Mouse (Mus musculus) liver, embryonic 14.5 days (tissue): ENCODE results near the gene Gm33543.

ENCODE experiments used
- CTCF ChIP-seq: IDR thresholded peaks from 2 replicates; pipeline ENCODE4 v1.5.1; 2016; ENCODE audit warnings: antibody characterized with exemption, low read depth, control low read depth
- EP300 ChIP-seq: IDR thresholded peaks from 2 replicates; pipeline ENCODE4 v1.6.1; 2016; ENCODE audit warnings: antibody characterized with exemption, low read depth

DNA sequence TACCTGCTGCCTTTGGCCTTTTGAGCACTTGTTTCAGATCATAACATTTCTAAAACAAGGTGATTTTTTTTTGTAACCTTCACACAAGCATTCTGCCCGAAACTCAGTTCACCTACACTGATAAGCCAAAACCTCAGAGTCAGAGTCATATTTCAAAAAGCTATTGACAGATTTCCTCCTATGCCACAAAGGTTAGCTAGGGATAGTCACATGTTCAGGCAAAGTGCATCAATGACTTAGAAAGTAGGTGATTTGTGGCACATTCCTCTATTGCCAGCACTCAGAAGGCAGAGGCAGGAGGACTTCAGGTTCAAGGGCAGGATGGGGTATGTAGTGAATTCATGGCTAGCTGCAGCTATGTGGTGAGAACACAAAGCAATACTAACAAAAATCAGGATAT is 65.7 kb downstream of the Gm33543 start:
- TF ChIP-seq CTCF (no peak), EP300 (no peak)
